Mouse (Mus musculus): Measurements from ENCODE around the gene Micall1. TPM values are rescaled to one million over a fixed set of nuclear protein-coding genes. Genes with fewer than 3 reads are reported as not detected.

Micall1 gene
- total RNA-seq, 2 experiments from 2014 or later = 22.8 to 23.2 TPM

GRCm38 (mm10) chr15:79119491-79119890 lies 10.8 kb downstream of the Micall1 start:
- no peak for TF ChIP-seq CTCF (IDR thresholded peaks at IDR 0.05)
- intact Hi-C loops (cut with DNase I) = no loop called here
- no peak for DNase-seq (ENCODE audit: extremely low spot score in 1 of 2, low spot score in 2 of 2)
- H3K27ac ChIP-seq = no peak overlapping the region
- H3K4me3 ChIP-seq = no peak overlapping the region

DNA sequence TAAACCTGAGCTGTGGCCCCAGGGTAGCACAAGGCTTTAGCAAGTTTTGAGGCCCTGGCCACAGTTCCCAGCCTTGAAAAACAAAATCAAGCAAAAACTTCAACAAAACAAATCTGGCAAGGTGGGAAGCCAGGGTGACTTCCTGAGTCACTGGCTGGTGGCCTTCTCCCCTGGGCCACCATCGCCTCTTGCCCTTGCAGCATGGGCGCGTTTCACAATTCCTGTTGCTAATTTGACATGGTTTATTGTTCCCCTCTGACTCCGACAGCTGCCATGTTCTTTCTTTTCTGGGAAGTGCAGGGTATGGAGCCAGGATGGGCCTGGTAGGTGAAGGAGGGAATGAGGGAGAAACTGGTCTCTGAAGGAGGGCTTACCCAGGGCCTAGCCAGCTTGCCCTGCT lies 13.4 kb downstream of the Micall1 start:
- no peak for TF ChIP-seq CTCF (IDR thresholded peaks at IDR 0.05)
- intact Hi-C loops (cut with DNase I) = no loop called here
- H3K27ac ChIP-seq = no peak overlapping the region
- H3K4me3 ChIP-seq = no peak overlapping the region
- no peak for DNase-seq (ENCODE audit: extremely low spot score in 1 of 2, low spot score in 2 of 2)

DNA sequence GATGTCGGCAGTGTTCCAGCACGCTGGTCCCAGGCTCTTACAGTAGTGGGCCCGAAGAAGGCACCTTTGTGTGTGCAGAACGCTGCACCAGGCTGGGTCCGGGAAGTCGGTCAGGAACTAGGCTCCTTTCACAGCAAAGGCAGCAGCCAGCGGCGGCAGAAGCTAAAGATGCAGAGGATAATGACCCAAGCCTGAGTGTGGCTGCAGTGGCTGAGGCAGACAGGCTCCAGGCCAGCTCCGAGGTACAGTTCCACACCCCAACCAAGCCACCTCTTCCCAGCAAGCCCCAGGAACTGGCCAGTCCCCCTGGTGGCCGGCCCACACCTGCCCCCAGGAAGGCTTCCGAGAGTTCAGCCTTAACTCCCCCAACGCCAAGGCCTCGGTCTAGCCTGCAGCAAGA lies 13.8 kb downstream of the Micall1 start:
- no peak; the same call in 1 of the 2 replicates for TF ChIP-seq CTCF (IDR thresholded peaks at IDR 0.05)
- intact Hi-C loops (cut with DNase I) = no loop called here
- no peak for DNase-seq (ENCODE audit: extremely low spot score in 1 of 2, low spot score in 2 of 2)
- Histone ChIP-seq H3K4me3 (no peak overlapping the region), H3K27ac (no peak overlapping the region)

- no peak for DNase-seq (ENCODE audit: extremely low spot score in 1 of 2, low spot score in 2 of 2)
Measured at GRCm38 (mm10) chr15:79123751-79124150, 15.1 kb downstream of the Micall1 start.

DNA sequence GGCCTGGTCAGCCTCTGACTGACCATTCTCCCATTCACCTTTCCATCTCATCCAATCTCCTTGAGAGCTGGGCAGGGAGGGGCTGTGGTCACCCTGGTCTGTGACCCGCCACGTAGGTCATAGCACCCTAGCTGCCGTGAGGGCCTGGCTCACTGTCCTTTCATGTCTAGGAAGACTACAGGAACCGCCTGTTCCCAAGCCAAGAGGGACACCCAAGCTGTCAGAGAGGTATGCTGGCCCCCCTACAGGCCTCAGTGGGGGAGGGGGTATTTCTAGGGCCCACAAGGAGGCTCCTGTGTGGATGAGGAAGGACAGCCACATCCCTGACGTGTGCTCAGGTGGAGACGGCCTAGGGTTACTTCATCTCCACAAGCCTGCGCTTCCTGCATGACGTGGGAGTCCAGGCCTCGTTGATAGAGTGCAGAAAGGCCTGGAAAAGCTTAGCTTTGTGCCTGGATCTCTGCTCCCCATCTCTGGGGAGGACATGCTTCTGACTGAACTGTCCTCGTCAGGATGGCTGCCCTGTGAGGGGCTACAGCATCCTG lies 15.7 kb downstream of the Micall1 start:
- DNase-seq (ENCODE audit: extremely low spot score in 1 of 2, low spot score in 2 of 2) = no peak
- intact Hi-C loops (cut with DNase I) = no loop called here
- TF ChIP-seq CTCF (IDR thresholded peaks at IDR 0.05) = no peak
- H3K27ac ChIP-seq = no peak overlapping the region
- H3K4me3 ChIP-seq = no peak overlapping the region

More at GRCm38 (mm10) chr15:79123751-79124150, 15.1 kb downstream of the Micall1 start:
- intact Hi-C loops (cut with DNase I) = no loop called here
- H3K27ac ChIP-seq = no peak overlapping the region
- TF ChIP-seq CTCF (IDR thresholded peaks at IDR 0.05) = no peak
- no peak overlapping the region for H3K4me3 ChIP-seq

- no peak overlapping the region for H3K27ac ChIP-seq
- intact Hi-C loops (cut with DNase I) = loop anchor here (5.0 kb wide), 1 partner anchor 34 kb away; no protein-coding TSS in a partner anchor
- no peak overlapping the region for H3K4me3 ChIP-seq
- TF ChIP-seq CTCF (IDR thresholded peaks at IDR 0.05) = peak; percentile 72
- peak; percentile 36 to 45 for DNase-seq (ENCODE audit: extremely low spot score in 1 of 2, low spot score in 2 of 2)
Measured at GRCm38 (mm10) chr15:79126217-79126932, 17.7 kb downstream of the Micall1 start.

- H3K4me3 ChIP-seq = no peak overlapping the region
- intact Hi-C loops (cut with DNase I) = loop anchor here (5.0 kb wide), 1 partner anchor 35 kb away; no protein-coding TSS in a partner anchor
- no peak overlapping the region for H3K27ac ChIP-seq
- DNase-seq (ENCODE audit: extremely low spot score in 1 of 2, low spot score in 2 of 2) = no peak
- TF ChIP-seq CTCF (IDR thresholded peaks at IDR 0.05) = no peak
Measured at GRCm38 (mm10) chr15:79127101-79127500, 18.4 kb downstream of the Micall1 start.

- Histone ChIP-seq H3K4me3 (no peak overlapping the region), H3K27ac (no peak overlapping the region)
- DNase-seq (ENCODE audit: extremely low spot score in 1 of 2, low spot score in 2 of 2) = no peak
- TF ChIP-seq CTCF (IDR thresholded peaks at IDR 0.05) = peak; percentile 48
- intact Hi-C loops (cut with DNase I) = loop anchor here (5.0 kb wide), 1 partner anchor 36 kb away; no protein-coding TSS in a partner anchor
Measured at GRCm38 (mm10) chr15:79128208-79128607, 19.5 kb downstream of the Micall1 start.

DNA sequence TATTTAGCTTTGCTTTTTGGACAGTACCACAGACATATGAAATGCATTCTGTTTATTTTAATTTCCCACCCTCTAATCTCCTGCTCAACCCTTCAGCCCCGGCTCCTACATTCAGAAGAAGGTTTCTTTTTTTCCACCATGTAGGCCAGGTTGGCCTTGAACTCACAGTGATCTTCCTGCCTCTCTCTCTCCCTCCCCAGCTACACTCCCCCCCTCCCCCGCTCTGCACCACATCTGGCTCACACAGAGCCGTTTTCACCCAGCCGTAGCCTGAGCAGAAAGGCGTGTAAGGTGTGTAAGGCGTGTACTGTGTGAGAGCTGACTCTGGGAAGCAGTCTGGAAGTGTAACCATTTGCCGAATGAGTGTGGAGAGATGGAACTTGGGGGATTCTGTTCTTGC lies 20.6 kb downstream of the Micall1 start:
- intact Hi-C loops (cut with DNase I) = loop anchor here (5.0 kb wide), 1 partner anchor 37 kb away; no protein-coding TSS in a partner anchor
- H3K27ac ChIP-seq = no peak overlapping the region
- no peak overlapping the region for H3K4me3 ChIP-seq
- TF ChIP-seq CTCF (IDR thresholded peaks at IDR 0.05) = no peak
- DNase-seq (ENCODE audit: extremely low spot score in 1 of 2, low spot score in 2 of 2) = no peak

- no peak for DNase-seq (ENCODE audit: extremely low spot score in 1 of 2, low spot score in 2 of 2)
- Histone ChIP-seq H3K4me3 (no peak overlapping the region), H3K27ac (no peak overlapping the region)
- TF ChIP-seq CTCF (IDR thresholded peaks at IDR 0.05) = no peak
- intact Hi-C loops (cut with DNase I) = no loop called here
Measured at GRCm38 (mm10) chr15:79130782-79131181, 22.1 kb downstream of the Micall1 start.

DNA sequence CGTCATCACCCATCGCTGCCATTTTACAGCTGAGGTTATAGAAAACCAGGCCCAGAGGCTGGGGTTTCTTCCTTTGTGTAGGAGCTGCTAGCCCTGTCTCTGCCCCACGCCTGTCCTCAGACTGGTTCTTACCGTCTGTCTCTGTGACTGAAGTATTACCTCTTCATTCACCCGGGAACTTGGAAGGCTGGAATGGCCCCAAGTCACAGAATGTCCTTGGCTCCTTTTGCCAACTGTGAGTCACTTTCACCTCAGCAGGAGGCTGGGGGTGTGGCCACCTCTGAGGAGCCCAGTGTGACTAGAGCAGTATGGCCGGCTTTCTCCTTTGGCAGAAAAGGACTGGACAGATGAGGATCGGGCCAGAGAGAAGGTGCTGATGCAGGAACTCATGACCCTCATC lies 22.7 kb downstream of the Micall1 start:
- TF ChIP-seq CTCF (IDR thresholded peaks at IDR 0.05) = no peak
- intact Hi-C loops (cut with DNase I) = no loop called here
- no peak overlapping the region for H3K4me3 ChIP-seq
- DNase-seq (ENCODE audit: extremely low spot score in 1 of 2, low spot score in 2 of 2) = no peak
- H3K27ac ChIP-seq = no peak overlapping the region

GRCm38 (mm10) chr15:79133191-79133661 lies 24.5 kb downstream of the Micall1 start:
- intact Hi-C loops (cut with DNase I) = no loop called here
- no peak overlapping the region for H3K4me3 ChIP-seq
- DNase-seq (ENCODE audit: extremely low spot score in 1 of 2, low spot score in 2 of 2) = no peak
- no peak overlapping the region for H3K27ac ChIP-seq
- TF ChIP-seq CTCF (IDR thresholded peaks at IDR 0.05) = no peak

Data from left cerebral cortex, adult 2 months (tissue).